Mouse (Mus musculus): ENCODE results near the gene Mrgprf. TPM values are rescaled to one million over a fixed set of nuclear protein-coding genes. Genes with fewer than 3 reads are reported as not detected.

The Mrgprf gene
- total RNA-seq, 2 experiments from 2014 or later = not detected

DNA sequence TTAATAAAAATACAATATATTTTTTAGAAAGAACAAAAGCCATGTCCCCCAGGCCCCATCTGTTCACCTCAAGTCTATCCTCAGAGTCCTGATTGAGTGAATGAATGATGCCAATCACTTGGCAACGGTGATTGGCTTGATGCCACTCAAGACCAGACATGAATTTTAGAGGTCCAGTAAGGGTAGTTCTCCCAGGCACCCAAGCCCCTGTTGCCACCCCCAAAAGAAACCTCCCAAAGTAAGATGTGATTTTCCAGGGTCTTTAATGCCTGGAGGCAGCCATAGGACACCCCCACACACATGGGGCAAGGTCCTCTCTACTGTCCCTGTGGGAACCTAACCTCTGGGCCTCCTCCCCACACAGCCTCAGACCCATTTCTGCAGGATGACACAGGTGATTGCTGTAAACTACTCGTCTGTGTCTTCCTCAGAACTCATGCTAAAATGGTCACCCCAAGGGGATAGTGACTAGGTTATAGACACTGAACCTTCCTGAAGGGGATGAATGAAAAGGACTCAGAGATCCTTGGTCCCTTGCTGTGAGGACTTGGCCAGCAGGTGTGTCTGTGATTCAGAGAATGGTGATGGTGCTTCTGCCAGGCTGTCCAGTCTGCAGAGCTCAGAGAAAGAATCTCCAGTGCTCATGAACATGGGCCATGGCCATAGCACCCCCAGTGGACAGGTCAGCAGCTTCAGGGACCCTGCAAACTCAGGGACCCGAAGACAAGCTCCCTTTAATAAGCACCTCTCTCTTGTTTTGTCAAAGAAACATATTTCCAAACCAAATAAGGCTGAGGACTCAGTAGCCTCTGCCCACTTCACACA lies 1.8 kb upstream of the Mrgprf start:
- ATAC-seq (replicated peaks; ENCODE audit: low FRiP score, poor library complexity, severe bottlenecking) = no peak

DNA sequence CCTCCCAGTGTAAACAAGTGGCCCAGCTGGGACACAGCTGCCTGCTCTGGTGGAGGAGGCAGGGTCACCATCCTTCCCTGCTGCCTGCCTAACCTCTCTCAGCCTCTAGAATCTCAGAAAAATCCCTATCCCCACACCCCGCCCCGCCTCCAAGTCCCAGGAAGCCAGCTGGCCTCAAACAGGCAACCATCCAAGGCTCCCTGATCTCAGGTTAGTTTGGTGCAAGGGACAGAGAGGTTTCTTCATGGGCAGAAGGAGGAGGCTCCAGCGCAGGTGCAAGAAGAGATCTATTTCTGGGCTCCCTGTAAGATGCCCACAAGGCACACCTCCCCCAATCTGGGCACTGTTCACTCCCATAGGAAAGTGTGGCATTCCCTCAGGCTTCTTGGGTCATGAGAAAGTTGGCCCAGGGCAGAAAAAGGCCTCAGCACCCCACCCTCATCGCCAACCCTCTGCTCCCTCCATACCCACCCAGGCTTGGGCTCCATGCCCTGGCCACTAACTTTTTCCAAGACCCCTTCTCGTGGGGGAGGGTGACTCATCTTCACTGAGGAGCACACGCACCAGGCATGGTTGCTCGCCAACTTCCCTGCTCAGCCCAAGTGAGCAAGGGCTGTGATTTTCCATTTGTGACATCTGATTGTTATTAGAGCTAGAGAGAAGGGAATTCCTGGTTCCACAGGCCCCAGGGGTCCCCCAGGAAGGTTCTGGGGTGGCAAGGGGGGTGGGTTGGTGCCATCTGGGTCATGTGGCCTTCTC lies 887 bp upstream of the Mrgprf start:
- no peak for ATAC-seq (replicated peaks; ENCODE audit: low FRiP score, poor library complexity, severe bottlenecking)

- ATAC-seq (replicated peaks; ENCODE audit: low FRiP score, poor library complexity, severe bottlenecking) = no peak
Measured at GRCm38 (mm10) chr7:145301008-145301340, 346 bp downstream of the Mrgprf start.

GRCm38 (mm10) chr7:145301341-145302005 lies 845 bp downstream of the Mrgprf start:
- no peak for ATAC-seq (replicated peaks; ENCODE audit: low FRiP score, poor library complexity, severe bottlenecking)

GRCm38 (mm10) chr7:145302488-145303285 lies 2.1 kb downstream of the Mrgprf start:
- peak; percentile 38 for ATAC-seq (replicated peaks; ENCODE audit: low FRiP score, poor library complexity, severe bottlenecking)

DNA sequence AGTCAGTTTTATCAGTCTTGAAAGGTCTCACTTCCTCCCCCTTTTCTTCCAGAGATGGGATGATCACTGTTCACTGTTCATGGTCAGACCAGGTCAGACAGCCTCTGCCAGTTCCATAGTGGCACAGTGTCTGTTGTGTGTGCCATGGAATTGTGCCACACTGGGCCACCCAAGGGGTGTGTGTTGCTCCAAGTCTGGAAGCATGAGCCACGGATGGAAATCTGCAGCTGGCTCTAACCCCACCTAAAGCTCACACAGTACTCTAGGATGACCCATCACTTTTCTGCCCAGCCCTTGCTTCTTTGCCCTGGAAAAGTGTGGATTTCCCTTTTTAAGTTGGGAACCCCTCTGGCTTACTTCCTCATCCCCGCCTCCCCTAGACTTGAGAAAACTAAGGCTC lies 3.5 kb downstream of the Mrgprf start:
- ATAC-seq (replicated peaks; ENCODE audit: low FRiP score, poor library complexity, severe bottlenecking) = no peak

- ATAC-seq (replicated peaks; ENCODE audit: low FRiP score, poor library complexity, severe bottlenecking) = no peak
Measured at GRCm38 (mm10) chr7:145307636-145308035, 7.0 kb downstream of the Mrgprf start.

GRCm38 (mm10) chr7:145308061-145308675 lies 7.5 kb downstream of the Mrgprf start:
- ATAC-seq (replicated peaks; ENCODE audit: low FRiP score, poor library complexity, severe bottlenecking) = no peak

- ATAC-seq (replicated peaks; ENCODE audit: low FRiP score, poor library complexity, severe bottlenecking) = no peak
Measured at GRCm38 (mm10) chr7:145308866-145309265, 8.2 kb downstream of the Mrgprf start.

GRCm38 (mm10) chr7:145309877-145310276 lies 9.2 kb downstream of the Mrgprf start:
- no peak for ATAC-seq (replicated peaks; ENCODE audit: low FRiP score, poor library complexity, severe bottlenecking)

GRCm38 (mm10) chr7:145310526-145310925 lies 9.9 kb downstream of the Mrgprf start:
- ATAC-seq (replicated peaks; ENCODE audit: low FRiP score, poor library complexity, severe bottlenecking) = no peak

- ATAC-seq (replicated peaks; ENCODE audit: low FRiP score, poor library complexity, severe bottlenecking) = no peak
Measured at GRCm38 (mm10) chr7:145312137-145312536, 11.5 kb downstream of the Mrgprf start.

DNA sequence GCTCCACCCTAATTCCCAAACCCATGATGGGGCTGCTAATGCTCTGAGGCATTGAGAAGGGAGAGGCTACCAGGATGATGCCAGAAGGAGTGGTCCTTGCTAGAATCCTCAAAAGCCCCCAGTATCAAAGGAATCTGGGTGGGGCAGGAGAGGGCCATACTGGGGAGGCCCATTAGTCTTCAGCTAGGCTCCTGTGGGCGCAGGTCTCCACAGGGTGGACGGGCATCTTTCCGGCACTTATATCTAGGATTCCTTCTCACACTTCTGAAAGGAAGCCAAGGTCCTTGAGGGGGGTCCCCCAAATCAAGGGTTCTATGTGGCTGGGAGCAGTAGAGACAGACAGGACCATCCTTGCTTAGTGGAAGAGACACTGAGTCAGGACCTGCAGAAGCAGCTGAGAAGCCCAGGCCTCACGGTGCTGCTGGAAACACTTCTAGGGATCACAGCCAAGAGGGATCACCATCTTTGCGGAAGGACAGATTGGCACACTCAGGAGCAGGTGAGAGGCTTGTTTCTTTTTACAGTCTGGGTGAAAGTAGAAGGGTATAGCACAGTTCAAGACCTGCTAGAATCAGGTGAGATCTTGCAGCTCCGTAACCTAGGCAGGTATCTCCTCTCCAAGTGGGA lies 14.3 kb downstream of the Mrgprf start, which contains the start of gene Mrgprd:
Gene Mrgprd, plus strand, starts transcription at position 51 of the 627 bp plus-strand sequence.
- ATAC-seq (replicated peaks; ENCODE audit: low FRiP score, poor library complexity, severe bottlenecking) = no peak

DNA sequence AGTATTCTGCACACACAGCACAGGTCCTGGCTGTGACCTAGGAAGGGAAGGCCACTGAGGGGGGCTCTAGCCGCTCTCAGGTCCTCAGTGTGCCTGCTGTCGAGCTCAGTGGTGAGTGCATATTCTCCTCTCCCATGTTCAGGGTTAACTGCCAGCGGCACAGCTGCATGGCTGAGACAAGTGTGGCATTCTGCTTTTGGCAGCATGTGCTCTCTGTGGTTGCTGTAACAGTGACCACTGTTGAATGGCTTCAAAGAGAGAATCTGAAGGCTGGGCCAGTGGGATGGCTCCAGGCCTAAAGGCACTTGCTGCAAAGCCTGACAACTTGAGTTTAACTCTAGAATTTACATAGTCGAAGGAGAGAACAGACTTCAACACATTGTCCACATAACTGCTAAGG lies 16.9 kb downstream of the Mrgprf start:
- ATAC-seq (replicated peaks; ENCODE audit: low FRiP score, poor library complexity, severe bottlenecking) = no peak

- ATAC-seq (replicated peaks; ENCODE audit: low FRiP score, poor library complexity, severe bottlenecking) = no peak
Measured at GRCm38 (mm10) chr7:145319481-145319880, 18.9 kb downstream of the Mrgprf start.

GRCm38 (mm10) chr7:145323607-145324006 lies 23.0 kb downstream of the Mrgprf start:
- no peak for ATAC-seq (replicated peaks; ENCODE audit: low FRiP score, poor library complexity, severe bottlenecking)

GRCm38 (mm10) chr7:145325697-145326096 lies 25.1 kb downstream of the Mrgprf start:
- ATAC-seq (replicated peaks; ENCODE audit: low FRiP score, poor library complexity, severe bottlenecking) = peak; percentile 32; the same call in 1 of the 2 replicates

DNA sequence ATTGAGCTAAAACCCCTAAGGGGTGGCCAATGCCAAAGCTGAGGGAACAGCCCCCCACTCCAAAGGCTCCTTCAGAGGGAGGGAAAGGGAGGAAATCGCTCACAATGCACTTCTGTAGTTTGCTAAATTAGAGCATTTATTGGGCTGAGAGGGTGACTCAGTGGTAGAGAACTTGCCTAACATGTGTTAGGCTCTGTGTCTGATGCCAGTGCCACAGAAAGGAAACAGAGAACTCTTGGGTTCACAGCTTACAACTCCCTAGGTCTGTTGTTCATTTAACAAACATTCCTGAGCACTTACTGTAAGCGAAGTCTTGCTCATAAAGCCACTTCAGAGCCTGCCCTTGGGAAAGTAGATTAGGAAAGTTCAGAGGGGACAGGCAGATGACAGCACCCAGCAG lies 29.4 kb downstream of the Mrgprf start:
- no peak for ATAC-seq (replicated peaks; ENCODE audit: low FRiP score, poor library complexity, severe bottlenecking)

DNA sequence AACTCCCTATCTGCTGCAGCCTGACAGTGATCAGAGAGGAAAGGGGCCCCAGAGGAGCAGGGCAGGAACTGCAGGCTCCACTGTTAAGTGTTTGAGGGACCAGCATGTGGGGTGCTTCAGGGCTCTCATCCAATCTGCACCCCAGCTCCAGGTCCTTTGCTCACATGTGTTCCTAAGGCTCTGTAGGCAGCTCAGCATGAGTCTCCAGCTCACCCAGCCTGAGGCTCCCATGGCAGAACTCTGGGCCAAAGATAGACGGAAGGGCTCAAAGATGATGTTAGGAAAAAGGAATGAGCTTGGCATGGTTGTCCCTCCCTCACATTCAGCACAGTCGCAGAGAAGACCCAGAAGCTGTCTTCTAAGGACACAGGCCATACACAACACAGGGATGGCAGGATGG lies 30.0 kb downstream of the Mrgprf start:
- ATAC-seq (replicated peaks; ENCODE audit: low FRiP score, poor library complexity, severe bottlenecking) = no peak
